Mouse (Mus musculus): ENCODE measurements around the gene Lgals4.

Lgals4 gene

GRCm38 (mm10) chr7:28808221-28808941, 25.3 kb upstream of the Lgals4 start, which contains the start of gene Hnrnpl:
Hnrnpl (plus strand) TSS chr7:28808541.
- no peak for DNase-seq (ENCODE audit: low spot score)

- peak; percentile 92 for DNase-seq (ENCODE audit: low spot score)
Observed at GRCm38 (mm10) chr7:28808957-28809393, 24.7 kb upstream of the Lgals4 start.

DNA sequence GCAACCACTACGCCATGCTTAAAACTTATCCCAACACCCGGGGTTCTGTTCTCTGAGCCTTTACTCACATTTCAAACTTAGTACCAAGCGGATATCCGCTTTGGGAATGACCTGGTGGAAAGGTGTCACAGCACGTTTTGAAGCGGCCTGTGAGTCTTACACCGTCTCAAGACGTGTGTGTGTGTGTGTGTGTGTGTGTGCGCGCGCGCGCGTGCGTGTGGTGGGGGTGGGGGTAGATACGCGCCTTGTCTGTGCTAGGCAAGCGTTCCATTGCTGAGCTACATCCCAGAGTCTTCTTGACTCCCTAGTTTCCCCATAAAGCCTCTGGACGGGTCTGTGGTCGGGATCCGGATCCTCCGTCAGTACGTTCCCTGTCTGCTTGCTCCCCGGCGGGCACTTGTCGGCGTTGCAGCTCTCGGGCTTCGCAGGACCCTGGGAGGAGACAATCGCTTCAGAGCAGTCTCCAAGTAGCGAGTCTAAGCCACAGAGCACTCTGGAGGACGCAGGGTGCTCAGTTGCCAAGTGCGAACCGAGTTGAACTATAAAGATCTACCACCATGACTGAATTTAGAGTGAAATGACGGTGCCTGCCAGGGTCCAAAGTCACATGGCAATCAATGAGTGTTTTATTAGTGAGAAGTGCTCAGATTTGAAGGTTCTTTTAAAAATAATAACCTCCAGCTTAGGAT, 24.1 kb upstream of the Lgals4 start:
- no peak for DNase-seq (ENCODE audit: low spot score)

GRCm38 (mm10) chr7:28810107-28811066, 23.3 kb upstream of the Lgals4 start:
- DNase-seq (ENCODE audit: low spot score) = peak; percentile 100

- DNase-seq (ENCODE audit: low spot score) = peak; percentile 75
Observed at GRCm38 (mm10) chr7:28811228-28811627, 22.4 kb upstream of the Lgals4 start.

DNA sequence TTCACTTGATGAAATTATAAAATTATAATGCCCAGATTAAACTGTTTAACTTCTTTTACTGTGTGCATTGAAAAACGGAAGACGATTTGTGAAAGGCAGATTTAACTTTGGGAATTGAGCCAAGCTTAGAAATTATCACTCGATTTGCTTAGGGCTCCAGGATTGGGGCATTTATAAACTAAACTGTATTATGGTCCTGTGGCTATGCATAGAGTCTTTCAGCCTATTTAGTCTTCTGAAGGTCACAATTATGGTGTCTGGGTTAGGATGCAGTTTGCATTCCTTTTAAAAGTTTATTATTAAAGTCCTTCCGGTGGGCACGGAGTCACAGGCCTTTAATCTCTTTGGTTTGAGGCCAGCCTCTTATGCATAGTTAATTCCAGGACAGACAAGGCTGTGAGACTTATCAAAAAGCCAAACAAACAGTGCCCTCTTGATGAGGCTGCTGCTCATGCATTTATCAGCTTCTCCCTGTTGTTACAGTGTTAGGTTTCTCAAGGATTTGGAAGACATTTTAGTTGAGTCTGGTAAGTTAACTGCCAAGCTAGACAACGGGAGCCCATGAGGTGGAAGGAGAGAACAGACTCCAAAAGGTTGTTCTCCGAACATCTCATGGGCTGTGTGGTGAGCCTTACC, 21.9 kb upstream of the Lgals4 start:
- no peak for DNase-seq (ENCODE audit: low spot score)

DNA sequence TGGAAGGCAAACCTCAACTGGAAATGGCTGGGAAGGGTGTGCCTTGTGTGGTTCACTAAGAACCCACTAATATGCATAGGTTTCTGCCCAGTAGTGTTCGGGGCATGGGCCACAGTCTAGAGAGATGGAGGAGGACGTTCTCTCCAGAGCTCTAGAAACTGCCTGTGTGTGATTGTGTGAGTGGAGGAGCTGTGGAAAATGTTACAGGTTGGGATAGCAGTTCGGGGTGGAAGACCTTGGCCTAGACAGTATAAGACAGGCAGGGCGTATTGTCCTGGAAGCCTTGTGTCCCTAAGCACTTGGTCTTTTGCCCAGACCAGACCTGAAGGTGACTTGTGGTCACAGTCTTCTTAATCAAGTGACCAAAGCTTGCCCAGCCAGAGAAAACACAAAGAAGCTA, 21.2 kb upstream of the Lgals4 start:
- no peak for DNase-seq (ENCODE audit: low spot score)

GRCm38 (mm10) chr7:28812949-28813348, 20.7 kb upstream of the Lgals4 start:
- no peak for DNase-seq (ENCODE audit: low spot score)

DNA sequence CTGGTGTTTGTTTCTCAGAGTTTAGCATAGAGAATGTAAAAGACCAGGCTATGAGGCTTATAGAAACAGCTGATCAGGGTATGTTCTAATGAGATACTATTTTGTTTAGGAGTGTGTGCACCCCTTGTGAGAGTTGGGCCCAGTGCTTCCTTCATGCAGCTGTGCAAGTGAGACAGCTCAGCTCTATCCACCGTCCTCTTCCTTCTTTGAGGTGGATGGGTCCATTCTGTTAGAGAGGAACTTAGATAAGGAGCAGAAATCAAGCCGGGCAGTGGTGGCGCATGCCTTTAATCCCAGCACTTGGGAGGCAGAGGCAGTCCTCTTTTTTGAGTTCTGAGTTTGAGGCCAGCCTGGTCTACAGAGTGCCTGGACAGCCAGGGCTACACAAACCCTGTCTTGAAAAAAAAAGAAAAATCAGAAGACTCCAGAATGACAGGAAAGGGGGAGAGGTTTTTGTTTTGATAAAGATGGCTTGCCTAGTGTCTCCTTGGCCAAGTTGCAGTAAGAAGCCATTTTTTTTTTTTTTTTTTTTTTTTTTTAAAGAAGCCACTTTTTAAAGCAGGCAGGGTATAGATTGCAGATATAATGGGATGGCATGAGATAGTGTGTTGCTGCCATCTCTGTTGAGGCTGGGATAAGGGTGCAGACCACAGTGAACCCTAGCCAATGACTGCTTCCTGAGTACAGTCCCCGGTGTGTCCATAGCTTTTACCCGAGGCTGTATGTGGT, 19.2 kb upstream of the Lgals4 start:
- no peak for DNase-seq (ENCODE audit: low spot score)

DNA sequence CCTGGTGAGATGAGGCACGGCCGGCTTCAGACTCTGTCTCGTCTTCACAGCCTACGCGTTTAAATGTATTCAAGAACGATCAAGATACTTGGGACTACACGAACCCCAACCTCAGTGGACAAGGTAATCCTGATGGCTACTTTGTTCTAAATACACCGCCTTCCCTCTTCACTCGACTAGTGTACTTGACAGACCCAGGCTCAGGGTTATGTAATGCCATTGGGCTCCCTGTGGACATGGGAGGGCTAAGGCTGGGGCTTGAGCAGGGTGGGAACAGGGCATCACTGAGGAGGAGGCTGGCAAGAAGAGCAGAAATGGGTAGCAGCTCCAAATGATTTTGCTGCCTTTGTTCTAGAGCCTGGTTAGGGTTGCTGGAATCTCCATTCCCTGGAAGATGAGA, 18.4 kb upstream of the Lgals4 start:
- DNase-seq (ENCODE audit: low spot score) = no peak

GRCm38 (mm10) chr7:28816201-28816600, 17.5 kb upstream of the Lgals4 start:
- DNase-seq (ENCODE audit: low spot score) = no peak

DNA sequence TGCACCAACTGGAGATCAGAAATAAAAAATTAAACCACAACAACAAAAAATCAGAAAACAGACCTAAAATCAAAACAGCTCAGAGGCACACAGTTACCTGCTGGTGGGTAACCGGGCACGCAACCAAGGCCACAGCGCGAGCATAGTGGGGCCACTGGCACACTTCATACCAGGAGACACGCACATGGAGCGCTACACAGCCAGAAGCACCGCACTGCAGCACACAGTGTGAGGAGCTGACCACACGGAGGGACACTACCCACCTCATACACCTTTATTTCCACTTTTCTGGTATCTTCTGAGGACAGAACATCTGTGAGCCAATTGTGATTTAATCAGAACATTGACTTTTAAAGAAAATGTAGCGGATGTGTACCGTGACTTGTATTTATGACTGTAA, 16.7 kb upstream of the Lgals4 start:
- no peak for DNase-seq (ENCODE audit: low spot score)

- no peak for DNase-seq (ENCODE audit: low spot score)
Observed at GRCm38 (mm10) chr7:28817524-28817923, 16.1 kb upstream of the Lgals4 start.

- DNase-seq (ENCODE audit: low spot score) = no peak
Observed at GRCm38 (mm10) chr7:28817957-28818356, 15.7 kb upstream of the Lgals4 start.

DNA sequence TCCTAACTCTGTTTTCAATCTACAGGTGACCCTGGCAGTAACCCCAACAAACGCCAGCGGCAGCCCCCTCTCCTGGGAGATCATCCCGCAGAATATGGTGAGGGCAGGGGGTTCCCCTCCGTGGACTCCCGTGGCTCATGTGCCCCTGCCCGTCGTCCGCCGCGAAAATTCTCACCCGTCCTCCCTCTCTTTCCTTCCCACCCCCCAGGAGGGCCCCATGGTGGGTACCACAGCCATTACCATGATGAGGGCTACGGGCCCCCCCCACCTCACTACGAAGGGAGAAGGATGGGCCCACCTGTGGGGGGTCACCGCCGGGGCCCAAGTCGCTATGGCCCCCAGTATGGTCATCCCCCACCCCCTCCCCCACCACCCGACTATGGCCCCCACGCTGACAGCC, 15.2 kb upstream of the Lgals4 start:
- no peak for DNase-seq (ENCODE audit: low spot score)

GRCm38 (mm10) chr7:28818861-28819452, 14.7 kb upstream of the Lgals4 start:
- no peak for DNase-seq (ENCODE audit: low spot score)

DNA sequence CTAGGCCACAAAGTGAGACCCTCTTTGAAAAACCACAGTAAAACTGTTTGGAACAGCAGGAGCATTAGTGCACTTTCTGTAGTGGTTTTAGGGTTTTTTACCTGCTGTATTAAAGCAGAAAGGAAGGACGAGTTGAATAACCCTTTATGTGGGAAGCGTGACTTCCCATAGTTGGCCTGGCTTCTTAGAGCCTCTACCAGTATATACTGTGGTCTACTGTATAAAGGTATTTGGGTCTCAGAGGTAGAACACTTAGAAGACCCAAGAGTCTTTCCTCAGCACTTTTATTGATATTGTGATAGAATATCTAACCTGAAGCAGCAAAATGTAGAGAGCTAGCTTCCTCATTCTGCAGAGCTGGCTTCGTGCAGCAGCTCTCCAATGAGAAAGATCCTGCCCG, 14.1 kb upstream of the Lgals4 start:
- DNase-seq (ENCODE audit: low spot score) = no peak

GRCm38 (mm10) chr7:28820358-28821260, 13.0 kb upstream of the Lgals4 start:
- DNase-seq (ENCODE audit: low spot score) = no peak

DNA sequence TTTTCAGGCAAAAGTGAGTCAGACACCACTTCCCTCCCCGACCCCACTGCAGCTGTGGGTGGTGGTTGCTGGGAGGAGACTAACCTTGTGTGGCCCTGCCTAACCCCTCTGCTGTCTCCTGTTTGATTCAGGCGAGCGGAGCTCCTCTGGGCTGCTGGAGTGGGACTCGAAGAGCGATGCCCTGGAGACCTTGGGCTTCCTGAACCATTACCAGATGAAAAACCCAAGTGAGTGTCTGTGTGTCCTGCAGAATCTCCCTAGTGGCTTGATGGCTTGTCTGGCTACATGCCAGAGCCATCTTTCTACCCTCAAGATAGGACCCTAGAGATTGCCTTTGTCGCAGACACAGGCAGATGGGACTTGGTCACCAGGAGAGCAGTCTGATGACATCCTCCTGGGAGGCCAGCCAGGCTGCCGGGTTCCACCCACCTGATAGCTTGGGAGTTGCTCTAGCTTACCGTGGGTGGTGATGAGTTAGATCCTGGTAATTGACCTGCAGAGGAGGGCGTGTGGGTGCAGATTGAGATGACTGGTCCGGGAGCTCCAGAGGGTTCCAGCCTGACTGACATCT, 12.3 kb upstream of the Lgals4 start:
- DNase-seq (ENCODE audit: low spot score) = no peak
